Mouse (Mus musculus) MN1 (cell line): ENCODE measurements around the gene Klk9.

Experiments used
- DNase-seq: peaks from one replicate; pipeline ENCODE4 v3.0.0-alpha.2; 2016; ENCODE audit warnings: low spot score

Gene Klk9

DNA sequence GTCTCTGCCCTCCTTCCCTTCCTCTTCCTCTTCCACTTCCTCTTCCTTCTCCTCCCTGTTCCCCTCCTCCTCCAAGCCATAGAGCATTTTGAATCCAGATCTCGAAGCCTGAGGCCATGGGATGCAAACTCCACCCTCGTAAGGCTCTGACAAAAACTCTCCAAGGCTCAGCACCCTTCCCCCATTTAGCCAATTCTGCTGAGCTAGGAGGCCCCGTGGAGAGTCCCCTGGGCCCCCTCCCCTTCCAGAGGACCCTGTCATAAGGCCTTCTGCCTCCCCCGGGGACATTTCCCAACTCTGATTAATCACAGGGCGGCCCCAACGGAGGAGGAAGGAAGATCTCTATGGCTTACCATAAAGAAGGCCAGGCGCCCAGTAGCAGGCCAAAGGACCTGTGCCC lies at the start of gene Klk9:
Klk9 (plus strand) TSS at position 301 of the 400 bp plus-strand sequence.
- DNase-seq: no peak

DNA sequence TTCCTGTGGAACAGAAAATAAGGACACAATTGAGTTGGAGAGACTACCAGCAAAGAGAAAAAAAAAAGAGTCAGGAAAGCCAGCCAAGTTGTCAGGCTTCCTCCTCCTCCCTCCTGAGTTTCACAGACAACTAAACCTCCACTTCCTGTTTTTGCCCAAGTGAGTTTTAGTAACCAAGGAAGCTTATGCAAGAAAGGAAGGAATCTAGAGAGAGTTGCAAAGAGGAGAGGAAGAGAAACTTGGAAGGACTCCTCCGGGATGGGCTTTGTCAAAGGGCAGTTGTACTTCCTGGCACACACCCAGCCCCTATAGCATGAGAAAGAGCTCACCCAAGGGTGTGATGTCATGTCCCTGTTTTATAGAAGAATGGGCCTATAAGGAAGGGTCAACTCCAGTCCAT lies 43.9 kb upstream of the Klk9 start:
- no peak for DNase-seq

DNA sequence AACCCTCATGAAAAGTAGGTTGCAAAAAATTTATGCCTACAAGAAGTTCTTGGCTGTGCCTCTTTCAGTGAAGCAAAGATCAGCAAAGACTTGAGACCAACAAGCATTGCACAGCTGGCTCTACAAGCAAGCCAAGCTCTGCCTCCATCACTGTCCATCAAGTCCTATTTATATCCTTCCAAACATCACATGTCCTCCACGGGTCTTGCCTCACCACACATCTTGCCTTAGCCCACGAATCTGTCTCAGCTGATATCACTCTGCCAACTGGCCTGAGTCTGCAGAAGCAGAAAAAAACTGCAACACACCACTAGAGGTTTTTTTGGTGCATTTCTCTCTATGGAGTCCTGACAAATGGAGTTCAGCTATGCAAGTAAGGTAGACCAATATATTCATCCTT lies 38.9 kb upstream of the Klk9 start:
- no peak for DNase-seq

DNA sequence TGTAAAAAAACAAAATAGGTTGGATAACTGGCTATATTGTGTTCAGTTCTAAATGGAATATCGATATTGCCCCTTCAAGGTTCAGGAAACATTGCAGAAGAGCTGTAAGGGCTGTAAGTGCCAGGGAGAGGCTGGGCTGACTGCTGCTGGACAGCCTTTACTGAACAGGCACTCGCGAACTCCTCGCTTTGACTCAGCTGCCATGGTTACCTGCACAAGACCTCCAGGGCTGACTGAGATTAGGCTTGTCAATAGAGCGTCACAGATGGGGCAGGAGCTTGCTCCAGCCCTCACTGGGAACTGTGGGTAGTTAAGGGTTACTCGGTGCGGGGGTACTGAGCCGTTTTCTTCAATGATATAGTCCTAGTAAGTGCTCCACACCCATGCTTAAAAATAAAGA lies 25.2 kb upstream of the Klk9 start:
- DNase-seq: no peak

DNA sequence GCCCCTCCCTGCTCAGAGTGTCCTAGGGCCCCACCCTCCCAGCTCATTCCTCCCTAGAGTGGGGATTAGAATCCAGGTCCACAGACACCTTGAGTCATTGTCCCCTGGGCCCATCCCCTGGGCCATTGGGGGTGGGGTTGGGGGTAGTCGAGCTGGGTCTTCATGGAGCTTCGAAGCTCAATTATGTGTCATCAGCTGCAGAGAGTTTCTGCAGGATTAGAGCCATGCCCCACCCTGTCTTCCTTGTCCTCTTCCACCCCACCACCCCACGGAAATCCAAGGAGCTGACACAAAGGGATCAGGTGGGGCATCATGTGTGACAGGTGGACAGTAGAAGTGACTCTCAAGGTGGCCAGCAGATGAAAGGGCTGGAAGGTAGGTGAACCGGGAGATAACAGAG lies 23.1 kb upstream of the Klk9 start, which contains the start of gene Klk12:
Klk12 (plus strand) TSS at position 301 of the 400 bp plus-strand sequence.
- DNase-seq: no peak

DNA sequence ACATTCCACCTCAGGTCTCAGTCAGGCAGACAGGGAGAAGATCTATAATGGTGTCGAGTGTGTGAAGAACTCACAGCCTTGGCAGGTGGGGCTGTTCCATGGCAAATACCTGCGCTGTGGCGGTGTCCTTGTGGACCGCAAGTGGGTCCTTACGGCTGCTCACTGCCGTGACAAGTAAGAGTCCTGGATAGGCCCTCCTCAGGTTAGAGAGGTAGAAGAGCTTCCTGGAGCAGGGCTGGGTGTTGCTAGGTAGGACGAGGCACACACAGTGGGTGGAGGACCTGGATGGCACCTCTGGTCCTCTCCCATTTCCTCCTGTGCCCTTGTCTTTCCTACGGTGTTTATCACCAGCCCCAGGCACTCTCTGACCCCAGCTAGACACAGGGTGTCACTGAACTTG lies 22.1 kb upstream of the Klk9 start:
- DNase-seq: no peak

DNA sequence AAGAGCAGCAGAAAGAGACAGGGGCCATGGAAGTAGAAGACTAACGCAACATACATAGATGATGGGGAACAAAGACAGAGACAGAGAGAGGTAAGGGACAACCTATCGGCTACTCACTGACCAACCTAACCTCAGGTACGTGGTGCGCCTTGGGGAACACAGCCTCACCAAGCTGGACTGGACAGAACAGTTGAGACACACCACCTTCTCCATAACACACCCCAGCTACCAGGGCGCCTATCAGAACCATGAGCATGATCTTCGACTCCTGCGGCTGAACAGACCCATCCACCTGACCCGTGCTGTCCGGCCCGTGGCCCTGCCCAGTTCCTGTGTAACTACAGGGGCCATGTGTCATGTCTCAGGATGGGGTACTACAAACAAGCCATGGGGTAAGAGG lies 21.0 kb upstream of the Klk9 start:
- no peak for DNase-seq

DNA sequence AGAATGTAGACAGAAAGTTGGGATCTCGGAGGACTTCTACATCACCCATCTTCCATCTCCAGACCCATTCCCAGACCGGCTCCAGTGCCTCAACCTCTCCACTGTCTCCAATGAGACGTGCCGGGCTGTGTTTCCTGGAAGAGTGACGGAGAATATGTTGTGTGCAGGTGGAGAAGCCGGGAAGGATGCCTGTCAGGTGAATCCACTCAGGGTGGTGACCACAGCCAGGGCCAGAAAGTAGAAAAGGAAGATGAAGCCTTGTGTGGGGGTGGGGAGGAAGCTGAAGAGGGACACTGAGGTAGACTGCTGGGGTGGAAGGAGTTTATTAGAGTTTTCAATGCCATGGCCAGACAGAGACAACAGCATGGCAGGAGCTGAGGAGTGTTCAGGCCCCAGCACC lies 19.8 kb upstream of the Klk9 start:
- no peak for DNase-seq

DNA sequence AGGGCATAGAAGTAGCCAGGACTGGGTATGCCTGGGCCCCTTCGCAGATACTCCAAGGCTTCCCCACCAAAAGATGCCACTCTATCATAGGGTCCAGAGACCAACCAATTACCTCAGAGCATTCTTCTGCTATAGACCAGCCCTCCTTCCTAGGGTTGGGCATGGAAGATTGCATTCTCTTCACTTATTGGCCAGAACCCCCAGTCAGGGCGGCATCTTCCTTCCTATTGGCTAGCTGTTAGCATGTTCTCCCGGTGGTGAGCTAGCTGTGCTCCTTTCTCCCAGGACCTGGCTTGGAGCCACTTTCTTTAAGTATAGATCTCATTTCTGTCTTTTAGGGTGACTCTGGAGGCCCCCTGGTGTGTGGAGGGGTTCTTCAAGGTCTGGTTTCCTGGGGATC lies 18.8 kb upstream of the Klk9 start:
- DNase-seq: no peak

DNA sequence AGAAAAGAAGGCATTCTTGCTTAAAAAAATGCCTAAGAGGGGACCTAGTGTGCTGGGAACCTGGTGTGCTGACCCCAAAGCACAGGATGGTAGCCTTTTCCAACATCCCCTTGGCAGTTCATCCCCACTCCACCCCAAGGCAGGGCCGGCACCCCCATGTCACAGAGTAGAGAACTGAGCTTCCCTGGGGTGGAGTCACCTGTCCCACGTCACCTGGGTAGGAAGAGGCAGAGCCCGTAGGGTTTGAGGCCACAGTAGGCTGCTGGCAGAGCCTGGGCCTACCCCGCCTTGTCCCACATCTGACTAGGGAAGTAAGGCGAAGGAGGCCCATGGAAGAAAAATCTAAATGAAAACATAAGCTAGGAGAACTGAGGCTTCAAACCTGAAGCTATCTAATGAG lies 17.3 kb upstream of the Klk9 start, which contains the start of gene Klk11:
Klk11 (plus strand) TSS at position 241 of the 400 bp plus-strand sequence.
- DNase-seq: no peak

DNA sequence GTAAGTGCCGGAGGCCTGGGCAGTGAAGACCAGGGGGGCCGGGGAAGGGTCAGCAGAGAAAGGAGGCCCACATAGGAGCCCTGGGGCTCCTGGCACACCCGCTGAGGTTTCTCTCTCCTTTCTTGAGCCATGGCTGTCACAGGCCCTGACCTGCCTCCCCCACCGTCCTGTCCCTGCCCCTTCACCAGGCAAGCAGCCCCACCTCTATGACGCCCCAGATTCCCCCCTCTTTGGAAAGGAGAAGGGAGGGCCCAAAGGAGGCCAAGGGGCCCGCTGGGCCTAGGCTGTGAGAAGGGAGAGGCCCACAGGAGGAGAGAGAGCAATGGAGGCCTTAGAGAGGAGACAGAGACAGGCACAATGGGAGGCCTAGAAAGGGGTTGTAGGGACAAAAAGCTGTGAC lies 16.9 kb upstream of the Klk9 start:
- no peak for DNase-seq

DNA sequence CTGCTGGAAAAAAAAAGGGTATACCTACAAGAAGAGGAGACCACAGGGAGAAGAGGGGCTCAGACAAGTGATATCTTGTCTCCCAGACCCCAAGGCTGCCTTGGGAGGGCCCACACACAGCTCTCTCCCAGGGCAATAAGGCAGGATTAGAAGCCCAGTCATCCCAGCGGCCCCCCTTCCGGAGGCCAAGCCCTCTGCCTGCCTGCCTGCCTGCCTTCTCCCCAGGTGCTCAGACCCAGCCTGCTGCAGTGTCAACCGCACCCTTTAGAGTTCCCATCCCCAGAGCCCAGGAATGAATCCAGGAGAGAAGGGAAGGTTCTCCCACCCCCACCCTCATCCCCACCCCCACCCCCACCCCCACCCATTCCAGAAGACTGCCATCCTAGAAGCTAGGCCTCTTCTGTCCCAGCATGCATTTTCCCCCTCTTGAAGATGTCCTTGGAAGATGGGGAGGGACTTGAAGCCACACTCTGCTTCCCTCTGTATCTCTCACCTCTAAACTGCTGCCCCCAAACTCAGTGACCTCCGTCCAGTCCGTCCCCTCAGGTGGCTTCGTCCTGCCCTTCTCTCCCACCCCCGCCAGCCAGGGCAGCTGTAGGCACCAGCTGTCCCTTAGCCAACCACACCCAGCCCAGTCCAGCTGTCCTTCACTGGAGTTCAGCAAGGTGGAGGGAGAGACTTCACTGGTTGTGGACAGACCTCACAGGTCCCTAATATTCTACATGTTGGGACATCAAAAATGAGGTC lies 16.2 kb upstream of the Klk9 start:
- DNase-seq: no peak

DNA sequence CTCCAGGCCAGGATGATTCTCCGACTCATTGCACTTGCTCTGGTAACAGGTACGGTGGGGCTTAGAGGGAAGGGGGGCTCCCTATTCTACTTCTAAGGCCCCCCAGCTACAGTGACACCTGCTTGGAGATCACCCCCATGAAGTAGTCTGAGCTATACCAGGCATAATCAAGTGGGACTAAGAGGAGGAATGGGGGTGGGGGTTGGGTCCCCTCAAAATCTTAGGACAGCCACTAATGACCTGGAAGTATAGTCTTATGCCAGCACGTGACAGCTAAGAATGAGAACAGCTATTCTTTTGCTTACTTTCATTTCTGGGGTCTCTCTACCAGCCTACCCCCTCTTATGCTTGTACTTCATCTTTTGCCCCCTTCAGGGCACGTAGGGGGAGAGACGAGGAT lies 15.2 kb upstream of the Klk9 start:
- DNase-seq: no peak

DNA sequence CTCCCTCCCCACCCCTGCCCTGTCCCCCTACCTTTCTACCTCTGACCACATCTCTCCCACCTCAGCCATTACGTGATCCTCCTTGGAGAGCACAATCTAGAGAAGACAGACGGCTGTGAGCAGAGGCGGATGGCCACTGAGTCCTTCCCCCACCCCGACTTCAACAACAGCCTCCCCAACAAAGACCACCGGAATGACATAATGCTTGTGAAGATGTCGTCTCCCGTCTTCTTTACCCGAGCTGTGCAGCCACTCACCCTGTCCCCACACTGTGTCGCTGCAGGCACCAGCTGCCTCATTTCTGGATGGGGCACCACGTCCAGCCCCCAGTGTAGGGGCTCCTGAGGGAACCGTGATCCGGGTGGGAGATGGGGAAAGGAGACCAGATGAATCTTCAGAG lies 14.3 kb upstream of the Klk9 start:
- DNase-seq: no peak

DNA sequence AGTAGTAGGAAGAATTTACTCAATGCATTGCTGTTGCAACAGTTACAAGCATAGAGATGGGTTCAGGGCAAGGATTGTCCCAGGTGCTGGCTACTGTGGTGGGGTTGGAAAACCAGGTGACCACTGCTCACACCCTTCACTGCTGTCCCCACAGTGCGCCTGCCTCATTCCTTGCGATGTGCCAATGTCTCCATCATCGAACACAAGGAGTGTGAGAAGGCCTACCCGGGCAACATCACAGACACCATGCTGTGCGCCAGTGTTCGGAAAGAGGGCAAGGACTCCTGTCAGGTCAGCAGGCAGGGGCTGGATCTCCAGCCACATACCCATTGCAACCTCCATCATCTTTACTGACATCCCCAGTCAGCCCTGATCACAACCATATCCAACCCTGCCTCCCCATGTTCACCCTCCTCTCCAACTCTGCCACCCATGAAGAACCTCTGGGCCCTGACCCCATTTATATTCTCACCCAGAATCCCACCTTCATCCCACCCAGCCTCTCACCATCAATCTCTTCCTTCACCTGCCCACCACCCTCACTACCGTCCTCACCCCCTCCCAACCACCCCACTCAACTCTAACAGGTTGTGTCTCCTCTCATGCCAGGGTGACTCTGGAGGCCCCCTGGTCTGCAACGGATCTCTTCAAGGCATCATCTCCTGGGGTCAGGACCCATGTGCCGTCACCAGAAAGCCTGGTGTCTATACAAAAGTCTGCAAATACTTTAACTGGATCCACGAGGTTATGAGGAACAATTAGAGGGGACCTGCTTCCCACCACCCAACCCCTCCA lies 13.3 kb upstream of the Klk9 start:
- DNase-seq: no peak

DNA sequence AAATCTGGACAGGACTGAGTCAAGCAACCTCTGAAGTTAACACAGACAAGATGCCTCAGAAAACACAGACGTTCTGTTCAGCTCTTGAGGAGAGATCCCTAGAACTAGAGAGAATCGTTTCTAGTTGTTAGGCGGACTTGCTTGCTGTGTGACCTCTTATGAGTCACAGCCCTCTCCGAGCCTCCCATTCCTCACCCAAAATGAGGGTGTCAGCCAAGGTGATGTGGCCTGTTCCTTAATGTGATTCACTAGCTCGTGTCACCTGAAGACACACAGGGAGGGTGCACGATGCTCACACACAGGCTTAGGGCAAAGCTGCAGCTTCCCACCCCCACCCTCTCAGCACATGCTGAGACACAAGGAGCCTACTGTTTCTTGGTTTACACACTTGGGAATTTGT lies 11.4 kb upstream of the Klk9 start:
- no peak for DNase-seq

DNA sequence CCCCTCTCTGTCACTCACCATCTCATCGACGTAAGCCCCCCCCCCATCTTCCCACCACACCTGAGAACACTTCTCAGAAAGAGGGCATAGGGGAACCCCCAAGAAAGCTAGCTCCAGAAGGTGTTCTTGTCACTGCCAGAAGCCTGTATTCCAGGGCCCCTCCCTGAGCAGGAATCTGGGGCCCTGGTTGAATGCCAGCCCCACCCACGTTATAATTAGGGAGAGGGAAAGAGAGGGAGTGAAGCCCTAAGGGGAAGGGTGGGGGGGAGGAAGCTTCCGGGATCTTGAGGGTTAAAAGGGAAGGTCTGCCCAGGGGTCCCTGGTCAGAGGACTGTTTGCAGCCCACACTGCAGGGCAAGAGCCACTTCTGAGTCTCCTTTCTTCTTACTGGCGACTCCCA lies 10.9 kb upstream of the Klk9 start, which contains the start of gene Klk10:
Klk10 (plus strand) TSS at position 290 of the 400 bp plus-strand sequence.
- DNase-seq: no peak

DNA sequence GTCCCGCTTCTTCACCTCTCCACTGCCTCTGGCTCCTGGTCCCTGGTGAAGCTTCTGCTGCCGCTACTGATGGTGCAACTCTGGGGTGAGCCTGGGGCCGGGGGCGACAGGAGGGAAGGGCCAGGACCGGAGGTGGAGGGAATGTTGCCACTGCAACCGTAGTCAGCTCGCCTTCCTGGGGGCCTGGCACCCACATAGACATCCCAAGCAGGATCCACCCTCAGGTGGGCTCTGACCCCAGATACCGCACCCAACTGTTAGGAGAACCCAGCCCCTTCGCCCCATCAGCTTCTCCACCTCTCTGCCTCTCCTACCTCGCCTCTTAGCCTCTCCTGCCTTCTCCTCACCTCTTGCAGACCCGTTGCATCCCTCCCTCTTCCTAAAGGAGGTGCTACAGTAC lies 10.2 kb upstream of the Klk9 start:
- no peak for DNase-seq

DNA sequence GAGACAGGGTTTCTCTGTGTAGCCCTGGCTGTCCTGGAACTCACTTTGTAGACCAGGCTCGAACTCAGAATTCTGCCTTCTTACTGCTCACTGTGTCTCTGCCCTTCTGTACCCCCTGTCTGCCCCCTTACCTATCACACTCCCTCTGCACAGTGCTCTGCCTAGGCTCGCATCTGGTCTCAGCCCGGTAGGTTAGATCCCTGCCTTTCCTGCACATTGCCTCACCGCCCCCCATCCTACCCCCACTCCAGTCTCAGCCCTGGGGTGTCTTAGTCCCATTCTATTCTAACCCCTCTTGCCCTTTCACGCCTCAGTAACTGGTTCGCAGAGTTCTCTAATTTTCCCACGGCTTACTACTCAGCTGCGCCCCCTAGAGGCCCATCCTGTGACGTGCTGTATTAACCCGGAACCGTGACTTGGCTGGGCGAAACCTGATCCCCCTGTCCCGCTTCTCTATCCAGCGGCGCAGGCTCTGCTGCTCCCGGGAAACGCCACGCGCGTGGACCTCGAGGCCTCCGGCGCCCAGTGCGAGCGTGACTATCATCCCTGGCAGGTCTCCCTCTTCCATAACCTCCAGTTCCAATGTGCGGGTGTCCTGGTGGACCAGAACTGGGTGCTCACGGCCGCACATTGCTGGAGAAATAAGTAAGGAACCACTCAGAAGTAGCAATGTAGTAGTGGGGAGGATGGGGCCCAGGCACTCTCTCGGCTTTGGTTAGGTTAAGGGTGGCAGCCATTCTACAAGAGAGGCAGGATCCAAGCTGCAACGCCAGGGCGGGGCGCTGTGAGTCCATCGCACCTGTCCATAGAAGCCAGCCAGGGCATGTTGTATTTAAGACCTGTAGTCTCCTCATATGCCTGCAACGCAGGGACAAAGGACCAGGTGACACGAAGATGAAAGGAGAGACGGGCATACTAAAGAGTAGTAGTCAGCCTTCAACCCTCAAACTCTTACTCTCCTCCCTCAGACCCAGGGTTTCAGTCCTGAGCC lies 9.1 kb upstream of the Klk9 start:
- no peak for DNase-seq

DNA sequence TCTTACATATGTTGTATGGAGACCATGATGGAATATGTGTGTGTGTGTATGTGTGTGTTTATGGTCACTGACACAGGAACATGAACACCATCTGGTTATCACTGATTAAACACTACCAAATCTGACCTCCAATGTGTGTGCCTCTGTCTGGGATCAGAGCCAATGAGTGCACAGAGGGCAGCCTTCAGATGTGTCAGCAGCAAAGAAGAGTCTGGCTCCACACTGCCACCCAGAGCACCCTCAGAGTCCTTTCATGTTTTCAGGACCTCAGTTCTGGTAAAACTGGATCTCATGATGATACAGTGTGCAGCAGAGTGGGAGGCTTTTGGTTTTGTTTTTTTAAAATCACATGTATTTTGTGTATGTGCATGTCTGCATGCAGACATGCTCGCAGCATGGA lies 6.4 kb upstream of the Klk9 start:
- DNase-seq: no peak

DNA sequence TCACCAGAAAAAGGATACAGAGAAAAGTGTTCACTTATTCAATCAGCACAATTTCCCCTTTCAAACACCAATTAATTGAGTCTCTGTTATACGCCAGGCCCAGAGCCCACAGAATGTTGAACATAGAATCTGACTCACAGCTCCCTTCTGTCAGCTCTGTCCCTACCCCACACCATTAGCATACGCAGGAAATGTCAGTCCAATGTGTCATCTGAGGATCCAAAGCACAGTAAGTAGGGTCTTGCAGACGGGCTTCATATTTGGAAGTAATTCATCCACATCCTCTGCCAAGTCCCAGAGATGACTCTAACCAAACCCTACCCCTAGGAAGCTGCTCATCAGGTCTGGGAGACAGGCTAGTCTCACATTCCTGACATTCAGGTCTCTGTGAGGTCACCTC lies 3.6 kb upstream of the Klk9 start:
- no peak for DNase-seq

DNA sequence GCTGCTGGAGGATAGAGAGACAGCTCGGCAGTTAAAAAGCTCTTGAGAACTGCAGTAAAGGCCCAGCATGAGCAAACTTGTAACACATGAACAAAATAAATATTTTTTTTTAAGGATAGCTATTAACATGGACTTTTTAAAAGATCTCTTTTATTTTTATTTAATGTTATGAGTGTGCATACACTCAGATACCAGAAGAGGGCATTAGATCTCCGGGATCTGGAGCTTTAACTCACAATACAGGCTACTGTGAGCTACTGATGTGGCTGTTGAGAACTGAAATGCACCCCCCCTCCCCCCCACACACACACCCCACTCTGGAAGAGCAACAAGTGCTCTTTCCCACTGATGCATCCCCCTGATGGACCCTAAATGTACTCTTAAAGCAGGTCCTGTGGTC lies 2.4 kb upstream of the Klk9 start:
- DNase-seq: no peak
